Mouse (Mus musculus): Measurements from ENCODE around the gene Gm6880.
A peak's percentile ranks its signal among the peaks of the same experiment; 100 is the strongest.
"Not testable (repeated sequence)": the region's sequence is repeated elsewhere in the genome, so short reads cannot be mapped to it uniquely, and the experiment has no call there.

Gm6880 gene

GRCm38 (mm10) chrX:74481349-74481885 lies at the start of gene Gm6880:
Gm6880 (minus strand) TSS chrX:74481399.
- not testable (repeated sequence) for DNase-seq (ENCODE audit: low spot score)

GRCm38 (mm10) chrX:74517461-74517860 lies 36.3 kb upstream of the Gm6880 start:
- not testable (repeated sequence) for DNase-seq (ENCODE audit: low spot score)

- DNase-seq (ENCODE audit: low spot score): no peak
Observed at GRCm38 (mm10) chrX:74497131-74497530, 15.9 kb upstream of the Gm6880 start.

GRCm38 (mm10) chrX:74452773-74453172 lies 28.4 kb downstream of the Gm6880 start:
- peak; percentile 56 for DNase-seq (ENCODE audit: low spot score)

- DNase-seq (ENCODE audit: low spot score): no peak
Observed at GRCm38 (mm10) chrX:74451157-74451912, 29.9 kb downstream of the Gm6880 start.

Data from MN1 (cell line).